Comparison of ENCODE assay signal across 7 mouse cellular contexts in the genomic region with DNA sequence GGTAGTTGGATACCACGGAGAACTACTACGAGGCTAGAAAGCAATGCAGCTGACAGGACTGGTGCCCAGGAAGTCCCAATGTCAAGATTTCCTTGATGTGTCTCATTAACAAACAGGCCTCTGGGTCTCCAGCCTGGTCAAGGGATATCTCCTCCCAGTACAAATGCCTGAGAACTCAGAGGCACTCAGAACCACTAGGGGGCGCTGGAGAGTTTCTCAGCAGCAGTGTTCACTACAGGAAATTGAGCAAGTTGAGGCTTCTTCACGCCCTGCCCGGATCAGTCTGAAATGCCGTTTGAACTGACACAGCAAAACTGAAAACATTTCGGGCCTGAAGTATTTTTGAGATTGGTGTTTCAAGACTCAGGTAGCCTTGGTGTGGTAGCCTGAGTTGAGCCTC. TPM values are rescaled to one million over a fixed set of nuclear protein-coding genes. Genes with fewer than 3 reads are reported as not detected.
DNase-seq lines count a peak whose midpoint lies in the region; ATAC-seq lines count a peak whose summit lies in the region.

No protein-coding gene starts in this region.

- no peak overlapping the region for H3K27ac ChIP-seq in hindbrain, embryonic 12.5 days
- no peak overlapping the region for H3K27ac ChIP-seq in midbrain, embryonic 11.5 days (ENCODE audit: low read depth, low read length)

- 0 out of 2 replicates have a peak, but pooled peaks have one; percentile 57 for ATAC-seq in hindbrain, embryonic 12.5 days (ENCODE audit: low FRiP score)
- peak; percentile 61; the same call in 1 of the 2 replicates for ATAC-seq in midbrain, embryonic 11.5 days (ENCODE audit: low FRiP score)

- no peaks in the 10 kb centered on the region for H3K36me3 ChIP-seq in hindbrain, embryonic 12.5 days
- no peaks in the 10 kb centered on the region for H3K36me3 ChIP-seq in midbrain, embryonic 11.5 days (ENCODE audit: control insufficient read depth, insufficient read depth, low read length)

- DNase-seq in ZHBTc4 (ENCODE audit: low read depth, low spot score), result peak; percentile 93
- DNase-seq in cerebellum, adult 9-10 months, result peak; percentile 87
- DNase-seq in frontal cortex, adult 2 months (ENCODE audit: extremely low spot score in 1 of 2, low spot score in 1 of 2), result peak; percentile 61 to 97
- peak; percentile 49 to 73 for DNase-seq in left cerebral cortex, adult 8-10 months (ENCODE audit: low spot score in 2 of 2)
- DNase-seq in midbrain, embryonic 11.5 days (ENCODE audit: low spot score, missing footprints), result peak; percentile 99
- DNase-seq in spleen, adult 18-20 months, result peak; percentile 37 to 79

- H3K9ac ChIP-seq in hindbrain, embryonic 12.5 days, result no peak overlapping the region
- H3K9ac ChIP-seq in midbrain, embryonic 11.5 days (ENCODE audit: low read length), result no peak overlapping the region

- H3K4me2 ChIP-seq in hindbrain, embryonic 12.5 days (replicated peaks), result no peak overlapping the region
- H3K4me2 ChIP-seq in midbrain, embryonic 11.5 days, result no peak overlapping the region

- H3K9me3 ChIP-seq in hindbrain, embryonic 12.5 days (replicated peaks), result no peaks in the 10 kb centered on the region; the same call in 1 of the 2 replicates
- H3K9me3 ChIP-seq in midbrain, embryonic 11.5 days (ENCODE audit: control insufficient read depth, low read length), result no peaks in the 10 kb centered on the region

- H3K4me1 ChIP-seq in hindbrain, embryonic 12.5 days, result peaks cover 22% of the 10 kb centered on the region
- peaks cover 16% of the 10 kb centered on the region for H3K4me1 ChIP-seq in midbrain, embryonic 11.5 days (ENCODE audit: control insufficient read depth, insufficient read depth, low read length)

- 2% methylated on average over 7 of the region's 7 CpGs for WGBS in hindbrain, embryonic 12.5 days
- WGBS in midbrain, embryonic 11.5 days, result 3% methylated on average over 7 of the region's 7 CpGs

- no peak overlapping the region for H3K4me3 ChIP-seq in hindbrain, embryonic 12.5 days
- H3K4me3 ChIP-seq in midbrain, embryonic 11.5 days (ENCODE audit: low read depth, low read length), result no peak overlapping the region

- peaks cover 65% of the 10 kb centered on the region for H3K27me3 ChIP-seq in hindbrain, embryonic 12.5 days
- peaks cover 48% of the 10 kb centered on the region for H3K27me3 ChIP-seq in midbrain, embryonic 11.5 days (ENCODE audit: control insufficient read depth, insufficient read depth, low read length)

RNA-seq across cellular contexts. Expression of a gene that starts 1.5 kb away (rescaled TPM):
- polyA plus RNA-seq in frontal cortex, adult 2 months (2012; rRNA removed), result 1.3 and 1.4 TPM in 2 replicates
- polyA plus RNA-seq in hindbrain, embryonic 12.5 days (2016; fragmentation: Nextera tagmentation; extraction: Ambion mirVana), result 3.2 and 3.9 TPM in 2 replicates
- total RNA-seq in left cerebral cortex, adult 8-10 months (2022), result 1 to 10 TPM; 1.1 to 2.3 (median 1.4) TPM
- 2.1 and 2.7 TPM in 2 replicates for polyA plus RNA-seq in midbrain, embryonic 11.5 days (2014; fragmentation: Nextera tagmentation; extraction: Ambion mirVana)
